Mouse (Mus musculus) kidney, postnatal 0 days (tissue): ENCODE results near the gene E330009J07Rik. TPM values are rescaled to one million over a fixed set of nuclear protein-coding genes. Genes with fewer than 3 reads are reported as not detected.

Experiments
- ATAC-seq: fragments of 200-750 bp; cut with Nextera tagmentation; replicated peaks from 2 replicates; pipeline ENCODE4 v1.8.0; 2017; ENCODE audit warnings: low read depth, moderate number of reproducible peaks, moderate TSS enrichment, moderate library complexity; ENCODE audit not compliant: low FRiP score
- DNase-seq: peaks from one replicate; pipeline ENCODE4 v3.0.0-alpha.2; 2016; ENCODE audit warnings: low spot score
- H3K27ac ChIP-seq: fragments of 300-500 bp; sonication (generic); 2 replicates; pipeline ENCODE4 v1.5.1; 2014; ENCODE audit warnings: mild to moderate bottlenecking
- H3K27me3 ChIP-seq: fragments of 300-500 bp; sonication (generic); 2 replicates; pipeline ENCODE4 v1.6.1; 2014; ENCODE audit warnings: low read length, mixed read lengths; ENCODE audit not compliant: insufficient read depth
- H3K36me3 ChIP-seq: fragments of 300-500 bp; sonication (generic); 2 replicates; pipeline ENCODE4 v1.6.1; 2014; ENCODE audit warnings: low read length, mixed read lengths; ENCODE audit not compliant: insufficient read depth
- H3K4me1 ChIP-seq: fragments of 300-500 bp; sonication (generic); replicated peaks from 2 replicates; pipeline ENCODE4 v1.6.1; 2014; ENCODE audit warnings: antibody characterized with exemption, low read length, mixed read lengths; ENCODE audit not compliant: insufficient read depth
- H3K4me2 ChIP-seq: fragments of 300-500 bp; sonication (generic); 2 replicates; pipeline ENCODE4 v1.6.1; 2014; ENCODE audit warnings: mild to moderate bottlenecking, low read length, moderate library complexity, mixed read lengths
- H3K4me3 ChIP-seq: fragments of 300-500 bp; sonication (generic); replicated peaks from 2 replicates; pipeline ENCODE4 v1.5.1; 2014; ENCODE audit warnings: low read depth, low read length
- H3K9ac ChIP-seq: fragments of 300-500 bp; sonication (generic); 2 replicates; pipeline ENCODE4 v1.6.1; 2014; ENCODE audit warnings: low read depth, low read length
- H3K9me3 ChIP-seq: fragments of 300-500 bp; sonication (generic); replicated peaks from 2 replicates; pipeline ENCODE4 v1.6.1; 2016; ENCODE audit warnings: low read length, inconsistent platforms, mixed read lengths
- CTCF ChIP-seq: IDR thresholded peaks from 2 replicates; pipeline ENCODE4 v1.5.1; 2016; ENCODE audit warnings: antibody characterized with exemption, low read depth, mild to moderate bottlenecking, moderate library complexity
- WGBS: fragments of 180-500 bp; shearing (Covaris S2); extraction: QIAGEN DNeasy Blood & Tissue Kit; methylation state at CpG from one replicate; pipeline ENCODE4 v1.1.7; 2014; 5-methylcytosine and 5-hydroxymethylcytosine counted together
- polyA plus RNA-seq: library from polyadenylated mRNA; unstranded; fragments of >200 nt; fragmentation: Nextera tagmentation; extraction: Ambion mirVana; gene quantifications from 2 replicates; pipeline ENCODE4 v1.2.1, GENCODE M21; 2015

Gene E330009J07Rik
- polyA plus RNA-seq = 6.9 TPM in 2 replicates

GRCm38 (mm10) chr6:40436047-40436483, at the start of gene E330009J07Rik:
Gene E330009J07Rik (minus strand): TSS chr6:40436135.
- Histone ChIP-seq H3K27ac (peak within 1 kb of the TSS; percentile 72), H3K9me3 (no peaks in the 10 kb centered on the region), H3K36me3 (no peaks in the 10 kb centered on the region), H3K9ac (peak within 1 kb of the TSS; percentile 81), H3K27me3 (no peaks in the 10 kb centered on the region), H3K4me3 (peak within 1 kb of the TSS; percentile 90), H3K4me1 (0 out of 2 replicates have a peak, but pooled peaks cover 5% of the 10 kb centered on the region), H3K4me2 (peak within 1 kb of the TSS; percentile 93)
- under 1% methylated on average over 38 of the region's 38 CpGs for WGBS
- TF ChIP-seq CTCF = no peak
- peak; percentile 94 for ATAC-seq
- DNase-seq = peak; percentile 76

GRCm38 (mm10) chr6:40482318-40482717, 46.4 kb upstream of the E330009J07Rik start:
- H3K4me1 ChIP-seq = no peaks in the 10 kb centered on the region
- 90% methylated on average over 5 of the region's 5 CpGs for WGBS
- H3K27me3 ChIP-seq = no peaks in the 10 kb centered on the region
- no peak overlapping the region for H3K4me3 ChIP-seq
- peaks cover 32% of the 10 kb centered on the region for H3K36me3 ChIP-seq
- H3K9ac ChIP-seq = no peak overlapping the region
- TF ChIP-seq CTCF = no peak
- no peak overlapping the region for H3K4me2 ChIP-seq
- no peak overlapping the region for H3K27ac ChIP-seq
- ATAC-seq = no peak
- no peaks in the 10 kb centered on the region for H3K9me3 ChIP-seq
- no peak for DNase-seq

- peak; percentile 48 for TF ChIP-seq CTCF
- H3K27me3 ChIP-seq = no peaks in the 10 kb centered on the region
- H3K4me1 ChIP-seq = no peaks in the 10 kb centered on the region
- H3K9ac ChIP-seq = no peak overlapping the region
- no peak for ATAC-seq
- H3K27ac ChIP-seq = no peak overlapping the region
- WGBS = 82% methylated on average over 1 of the region's 1 CpGs
- H3K4me3 ChIP-seq = no peak overlapping the region
- peaks cover 52% of the 10 kb centered on the region for H3K36me3 ChIP-seq
- no peaks in the 10 kb centered on the region for H3K9me3 ChIP-seq
- no peak overlapping the region for H3K4me2 ChIP-seq
- peak; percentile 55 for DNase-seq
Observed at GRCm38 (mm10) chr6:40479705-40480104, 43.8 kb upstream of the E330009J07Rik start.

- H3K9ac ChIP-seq = no peak overlapping the region
- H3K36me3 ChIP-seq = peaks cover 36% of the 10 kb centered on the region
- H3K4me3 ChIP-seq = no peak overlapping the region
- WGBS = 81% methylated on average over 4 of the region's 4 CpGs
- no peaks in the 10 kb centered on the region for H3K27me3 ChIP-seq
- 0 out of 2 replicates have a peak, but pooled peaks cover 3% of the 10 kb centered on the region for H3K4me1 ChIP-seq
- no peak overlapping the region for H3K4me2 ChIP-seq
- no peak for ATAC-seq
- no peak overlapping the region for H3K27ac ChIP-seq
- no peak for DNase-seq
- no peaks in the 10 kb centered on the region for H3K9me3 ChIP-seq
- TF ChIP-seq CTCF = no peak
Observed at GRCm38 (mm10) chr6:40476132-40476531, 40.2 kb upstream of the E330009J07Rik start.

GRCm38 (mm10) chr6:40471720-40472010, 35.7 kb upstream of the E330009J07Rik start:
- Histone ChIP-seq H3K4me2 (peak overlapping the region; percentile 75), H3K4me3 (peak overlapping the region; percentile 74), H3K36me3 (peaks cover 18% of the 10 kb centered on the region), H3K4me1 (0 out of 2 replicates have a peak, but pooled peaks cover 3% of the 10 kb centered on the region), H3K9me3 (no peaks in the 10 kb centered on the region), H3K9ac (peak overlapping the region; percentile 95), H3K27me3 (no peaks in the 10 kb centered on the region), H3K27ac (peak overlapping the region; percentile 97)
- 0% methylated on average over 7 of the region's 7 CpGs for WGBS
- no peak for ATAC-seq
- no peak for DNase-seq
- no peak for TF ChIP-seq CTCF

GRCm38 (mm10) chr6:40470916-40471719, 35.2 kb upstream of the E330009J07Rik start, which contains the start of gene Ssbp1:
Gene Ssbp1 (plus strand): TSS chr6:40471352.
- H3K27ac ChIP-seq = peak within 1 kb of the TSS; percentile 97
- TF ChIP-seq CTCF = peak; percentile 32; the same call in 1 of the 2 replicates
- H3K27me3 ChIP-seq = no peaks in the 10 kb centered on the region
- H3K4me2 ChIP-seq = peak within 1 kb of the TSS; percentile 75
- H3K4me1 ChIP-seq = 0 out of 2 replicates have a peak, but pooled peaks cover 3% of the 10 kb centered on the region
- ATAC-seq (peak; percentile 99), DNase-seq (peak; percentile 97)
- H3K36me3 ChIP-seq = peaks cover 16% of the 10 kb centered on the region
- H3K9me3 ChIP-seq = no peaks in the 10 kb centered on the region
- under 1% methylated on average over 54 of the region's 54 CpGs for WGBS
- H3K4me3 ChIP-seq = peak within 1 kb of the TSS; percentile 74
- peak within 1 kb of the TSS; percentile 95 for H3K9ac ChIP-seq
